Mouse (Mus musculus): ENCODE measurements around the gene Hist1h3b.
"Not testable (repeated sequence)": the region's sequence is repeated elsewhere in the genome, so short reads cannot be mapped to it uniquely, and the experiment has no call there.

Gene Hist1h3b

DNA sequence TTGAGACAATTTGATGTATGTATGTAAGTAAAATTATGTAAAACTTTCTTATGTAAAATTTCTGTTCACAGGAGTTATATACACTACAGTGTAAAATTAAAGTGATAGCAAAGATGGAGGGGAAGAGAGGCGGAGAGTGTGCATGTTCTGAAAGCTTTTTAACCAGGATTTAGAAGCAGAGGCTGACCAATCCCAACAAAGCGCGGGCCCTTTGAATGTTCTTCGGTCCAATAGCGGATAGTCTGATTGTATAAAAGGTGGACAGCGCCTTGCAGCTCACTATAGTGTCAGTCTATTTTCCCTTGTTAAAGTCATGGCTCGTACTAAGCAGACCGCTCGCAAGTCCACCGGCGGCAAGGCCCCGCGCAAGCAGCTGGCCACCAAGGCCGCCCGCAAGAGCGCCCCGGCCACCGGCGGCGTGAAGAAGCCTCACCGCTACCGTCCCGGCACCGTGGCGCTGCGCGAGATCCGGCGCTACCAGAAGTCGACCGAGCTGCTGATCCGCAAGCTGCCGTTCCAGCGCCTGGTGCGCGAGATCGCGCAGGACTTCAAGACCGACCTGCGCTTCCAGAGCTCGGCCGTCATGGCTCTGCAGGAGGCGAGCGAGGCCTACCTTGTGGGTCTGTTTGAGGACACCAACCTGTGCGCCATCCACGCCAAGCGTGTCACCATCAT is at the start of gene Hist1h3b:
TSS of gene Hist1h3b (plus strand) at position 201 of the 675 bp plus-strand sequence.
- peak; percentile 96 for DNase-seq (ENCODE audit: low read depth, low spot score)

GRCm38 (mm10) chr13:23702801-23703200 is 49.3 kb upstream of the Hist1h3b start:
- not testable (repeated sequence) for DNase-seq (ENCODE audit: low read depth, low spot score)

DNA sequence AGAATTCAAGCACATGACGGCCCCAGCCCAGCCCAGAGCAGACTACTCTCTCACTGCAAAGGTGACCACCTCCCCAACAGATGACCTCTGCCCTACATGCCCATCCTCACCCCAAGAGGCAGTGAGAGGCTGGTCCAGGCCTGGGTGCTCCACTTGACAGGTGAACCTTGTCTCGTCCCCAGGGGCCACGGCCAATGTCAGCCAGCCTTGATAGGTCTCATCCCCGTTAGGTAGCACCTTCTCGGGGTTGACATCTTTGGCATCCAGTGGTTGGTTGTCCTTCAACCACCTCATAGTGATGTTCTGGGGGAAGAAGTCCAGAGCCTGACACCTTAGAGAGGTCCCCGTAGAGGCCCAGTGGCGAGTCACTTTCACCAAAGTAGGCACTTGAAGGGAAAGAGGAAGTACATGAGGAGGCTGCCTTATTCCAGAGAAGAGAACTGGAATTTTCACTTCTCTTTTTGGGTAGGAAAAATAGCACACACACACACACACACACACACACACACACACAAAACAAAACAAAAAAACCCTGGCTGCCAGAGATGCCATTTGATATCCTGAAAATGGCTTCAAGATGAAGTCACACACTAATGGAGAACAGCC is 46.2 kb upstream of the Hist1h3b start:
- DNase-seq (ENCODE audit: low read depth, low spot score) = no peak

GRCm38 (mm10) chr13:23706771-23707170 is 45.3 kb upstream of the Hist1h3b start:
- no peak for DNase-seq (ENCODE audit: low read depth, low spot score)

DNA sequence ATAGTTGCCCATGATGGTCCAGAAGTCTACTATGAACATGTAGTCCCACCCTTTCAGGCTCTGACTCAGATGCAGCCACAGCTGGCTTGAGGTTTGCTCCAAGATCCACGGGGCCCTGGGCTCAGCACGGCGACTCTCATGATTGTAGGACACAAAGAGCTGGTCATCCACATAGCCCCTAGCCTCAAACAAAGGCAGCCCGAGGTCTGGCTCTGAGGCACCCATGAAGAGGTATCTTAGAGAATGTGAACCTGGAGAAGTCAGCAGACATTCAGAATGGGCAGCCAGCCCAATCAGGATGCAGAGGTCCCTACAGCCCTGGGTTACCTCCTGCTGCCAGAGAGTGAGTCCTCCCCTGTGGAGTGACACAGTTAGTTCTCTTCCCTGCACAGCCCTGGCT is 44.0 kb upstream of the Hist1h3b start:
- DNase-seq (ENCODE audit: low read depth, low spot score) = no peak

GRCm38 (mm10) chr13:23708654-23709053 is 43.4 kb upstream of the Hist1h3b start:
- DNase-seq (ENCODE audit: low read depth, low spot score) = no peak

GRCm38 (mm10) chr13:23709714-23710373 is 42.2 kb upstream of the Hist1h3b start:
- no peak for DNase-seq (ENCODE audit: low read depth, low spot score)

- peak; percentile 37 for DNase-seq (ENCODE audit: low read depth, low spot score)
Observed at GRCm38 (mm10) chr13:23710374-23711089, 41.5 kb upstream of the Hist1h3b start, which contains the start of gene Hfe. Hfe (minus strand) TSS chr13:23710854.

- no peak for DNase-seq (ENCODE audit: low read depth, low spot score)
Observed at GRCm38 (mm10) chr13:23716261-23717042, 35.6 kb upstream of the Hist1h3b start.

- no peak for DNase-seq (ENCODE audit: low read depth, low spot score)
Observed at GRCm38 (mm10) chr13:23717176-23717575, 34.9 kb upstream of the Hist1h3b start.

DNA sequence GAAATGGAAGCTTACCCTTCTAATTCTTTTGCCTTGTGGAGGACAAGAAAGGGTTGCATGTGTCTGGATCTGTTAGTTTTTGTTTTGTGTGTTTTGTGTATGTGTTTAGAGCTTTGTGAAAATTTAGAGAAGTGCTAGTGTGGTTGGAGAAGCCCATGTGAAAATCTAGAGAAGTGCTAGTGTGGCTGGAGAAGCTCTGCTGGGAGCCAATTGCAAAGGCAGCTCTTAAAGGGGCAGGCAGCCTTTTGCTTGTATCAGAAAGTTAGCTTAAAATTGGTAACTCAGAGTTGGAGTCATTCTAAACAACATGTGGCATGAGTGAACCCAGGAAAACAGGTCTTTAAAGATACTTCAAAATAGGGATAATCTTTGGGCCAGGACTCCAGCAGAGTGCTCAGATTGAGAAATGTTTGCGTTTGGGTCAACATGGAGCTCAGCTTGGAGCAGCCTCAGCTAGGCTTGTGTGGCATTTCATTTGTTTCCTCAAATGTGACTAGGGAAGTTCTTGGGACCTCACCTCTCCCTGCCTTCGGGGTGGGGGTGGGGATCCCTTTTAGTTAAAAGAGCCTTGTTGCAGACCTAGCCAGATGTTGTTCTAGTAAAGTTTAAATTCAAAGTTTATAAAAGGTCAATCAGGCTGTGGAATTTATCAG is 34.3 kb upstream of the Hist1h3b start:
- DNase-seq (ENCODE audit: low read depth, low spot score) = not testable (repeated sequence)

DNA sequence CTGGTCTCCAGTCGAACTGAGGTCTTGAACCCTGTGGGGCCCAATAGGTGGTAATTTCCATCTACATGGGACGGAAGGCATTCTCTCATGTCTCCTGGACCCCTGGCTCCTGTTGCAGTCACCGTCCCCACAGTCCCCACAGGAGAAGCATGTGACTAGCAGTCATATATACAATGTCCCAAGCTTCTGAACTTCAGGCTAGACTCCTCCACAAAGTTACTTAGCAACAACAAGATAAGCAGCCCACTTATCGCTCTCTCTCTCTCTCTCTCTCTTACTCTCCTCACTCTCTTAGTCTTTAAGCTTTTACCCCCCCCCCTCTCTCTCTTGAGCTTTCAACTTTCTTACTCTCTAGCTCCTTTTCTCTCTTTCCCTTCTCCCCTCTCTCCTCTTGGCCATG is 27.8 kb upstream of the Hist1h3b start:
- no peak for DNase-seq (ENCODE audit: low read depth, low spot score)

DNA sequence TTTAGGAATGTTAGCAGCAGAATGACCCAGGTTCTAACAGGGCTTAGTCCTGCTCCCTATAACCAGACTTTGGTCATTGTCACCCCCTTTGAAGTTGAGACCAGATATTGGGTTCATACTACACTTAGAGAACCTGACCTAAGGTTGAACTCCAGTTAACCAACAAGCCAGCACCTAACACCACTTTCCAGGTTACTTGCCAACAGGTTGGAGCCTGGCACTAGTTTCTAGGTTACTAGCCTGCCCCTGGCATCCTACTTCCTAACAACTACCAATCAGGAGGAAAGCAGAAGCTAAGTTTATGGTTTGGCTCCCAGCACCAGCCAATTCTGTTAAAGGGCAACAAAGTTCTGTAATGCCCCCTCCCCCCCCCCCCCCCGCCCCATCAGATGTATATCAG is 26.9 kb upstream of the Hist1h3b start:
- DNase-seq (ENCODE audit: low read depth, low spot score) = no peak

DNA sequence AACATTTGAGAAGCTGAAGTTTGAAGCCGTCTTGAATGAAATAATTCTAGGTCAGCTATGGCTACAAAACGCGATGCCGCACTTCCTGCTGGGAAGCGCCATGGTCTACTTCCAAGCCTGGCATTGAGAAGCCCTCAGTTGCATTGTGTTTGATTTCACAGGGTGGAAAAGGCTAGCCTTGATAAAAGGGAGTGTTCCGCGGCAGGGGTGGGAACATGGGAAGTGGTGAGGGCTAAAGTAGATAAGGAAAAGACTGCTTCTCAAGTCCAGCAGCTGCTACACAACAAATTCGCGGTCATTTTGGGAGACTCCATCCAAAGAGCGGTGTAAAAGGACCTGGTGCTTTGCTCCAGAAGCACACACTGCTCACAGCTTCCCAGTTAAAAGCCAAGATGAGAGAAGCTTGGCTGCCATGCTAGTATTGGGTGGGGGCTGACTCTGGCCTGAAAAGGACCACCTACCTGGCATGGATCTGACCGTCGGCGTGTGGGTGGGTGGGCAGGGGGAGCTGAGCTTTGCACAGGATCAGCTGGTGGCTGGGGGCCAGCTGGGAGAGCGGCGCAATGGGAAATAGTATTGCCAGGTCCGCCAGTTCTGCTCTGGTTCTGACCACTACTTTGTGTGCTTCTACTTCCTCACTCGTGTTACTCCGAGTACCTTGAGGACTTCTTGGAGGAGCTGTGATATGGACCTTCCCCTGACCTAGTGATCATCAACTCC is 23.4 kb upstream of the Hist1h3b start:
- no peak for DNase-seq (ENCODE audit: low read depth, low spot score)

DNA sequence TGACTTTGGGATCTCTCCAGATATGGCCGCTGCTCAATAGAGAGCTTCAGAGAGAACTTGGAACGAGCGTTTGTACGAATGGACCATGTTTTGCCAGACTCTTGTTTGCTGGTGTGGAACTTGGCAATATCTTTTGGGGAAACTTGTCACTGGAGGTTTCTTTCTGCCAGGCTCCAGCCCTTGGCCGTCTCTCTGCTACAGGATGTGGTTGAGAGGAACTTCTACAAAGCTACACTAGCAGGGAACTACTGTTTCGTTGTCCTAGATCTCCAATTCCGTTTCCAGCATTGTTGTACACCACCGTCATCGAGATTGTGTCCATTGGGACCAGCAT is 22.9 kb upstream of the Hist1h3b start:
- no peak for DNase-seq (ENCODE audit: low read depth, low spot score)

DNA sequence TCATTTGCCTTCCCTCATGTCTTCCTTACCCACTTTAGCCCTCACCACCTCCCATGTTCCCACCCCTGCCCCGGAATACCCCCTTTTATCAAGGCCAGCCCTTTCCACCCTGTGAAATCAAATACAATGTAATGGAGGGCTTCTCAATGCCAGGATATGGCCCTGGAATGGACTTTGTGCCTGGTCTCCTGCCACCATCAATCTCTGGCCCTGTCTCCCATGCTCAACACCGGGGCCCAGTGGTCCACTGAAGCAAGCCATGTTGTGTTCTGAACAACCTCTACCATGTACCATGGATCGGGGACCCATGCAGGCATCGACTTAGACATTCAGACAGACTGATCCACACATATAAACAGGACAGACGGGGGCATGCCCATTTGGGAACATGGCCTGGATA is 22.4 kb upstream of the Hist1h3b start:
- DNase-seq (ENCODE audit: low read depth, low spot score) = no peak

GRCm38 (mm10) chr13:23730479-23730878 is 21.6 kb upstream of the Hist1h3b start:
- no peak for DNase-seq (ENCODE audit: low read depth, low spot score)

- no peak for DNase-seq (ENCODE audit: low read depth, low spot score)
Observed at GRCm38 (mm10) chr13:23732156-23732804, 19.8 kb upstream of the Hist1h3b start.

- DNase-seq (ENCODE audit: low read depth, low spot score) = no peak
Observed at GRCm38 (mm10) chr13:23737091-23737490, 15.0 kb upstream of the Hist1h3b start.

GRCm38 (mm10) chr13:23738041-23738440 is 14.0 kb upstream of the Hist1h3b start:
- no peak for DNase-seq (ENCODE audit: low read depth, low spot score)

Data from forelimb bud, embryonic 11.5 days (tissue).